Mouse (Mus musculus) testis, adult 2 months (tissue): ENCODE results near the gene Ezh1. TPM values are rescaled to one million over a fixed set of nuclear protein-coding genes. Genes with fewer than 3 reads are reported as not detected.
A peak's percentile ranks its signal among the peaks of the same experiment; 100 is the strongest.

Experiments used
- H3K27ac ChIP-seq: fragments of 200-500 bp; 2 replicates; pipeline ENCODE4 v1.5.1; 2012; ENCODE audit warnings: low read depth, low read length; ENCODE audit not compliant: control insufficient read depth, insufficient read depth
- H3K27me3 ChIP-seq: fragments of 200-500 bp; 2 replicates; pipeline ENCODE4 v1.6.1; 2012; ENCODE audit warnings: mild to moderate bottlenecking, low read length, moderate library complexity; ENCODE audit not compliant: control insufficient read depth, insufficient read depth
- H3K36me3 ChIP-seq: fragments of 200-500 bp; 2 replicates; pipeline ENCODE4 v1.6.1; 2012; ENCODE audit warnings: mild to moderate bottlenecking, low read length; ENCODE audit not compliant: control insufficient read depth, insufficient read depth
- H3K4me1 ChIP-seq: fragments of 200-500 bp; 2 replicates; pipeline ENCODE4 v1.6.1; 2012; ENCODE audit warnings: low read length; ENCODE audit not compliant: control insufficient read depth, insufficient read depth
- H3K4me3 ChIP-seq: fragments of 200-500 bp; 2 replicates; pipeline ENCODE4 v1.5.1; 2012; ENCODE audit warnings: low read depth, mild to moderate bottlenecking, low read length, moderate library complexity, mixed read lengths; ENCODE audit not compliant: control insufficient read depth
- CTCF ChIP-seq: fragments of 200-500 bp; IDR thresholded peaks from 2 replicates; pipeline ENCODE4 v1.5.1; 2012; ENCODE audit warnings: low read depth, mild to moderate bottlenecking, inconsistent platforms, low read length, moderate library complexity; ENCODE audit not compliant: control insufficient read depth, insufficient read depth, insufficient replicate concordance
- POLR2A ChIP-seq: fragments of 200-500 bp; IDR thresholded peaks from 2 replicates; pipeline ENCODE4 v1.6.1; 2012; ENCODE audit warnings: low read depth, mild to moderate bottlenecking, inconsistent platforms, low read length, moderate library complexity; ENCODE audit not compliant: control insufficient read depth
- polyA plus RNA-seq: library from polyadenylated mRNA; depleted of rRNA; stranded (reverse); fragments of >200 nt; gene quantifications from 2 replicates; pipeline ENCODE4 v1.2.3, GENCODE M21; 2012; rRNA removed

Ezh1 gene
- 14.3 and 14.5 TPM in 2 replicates for polyA plus RNA-seq

DNA sequence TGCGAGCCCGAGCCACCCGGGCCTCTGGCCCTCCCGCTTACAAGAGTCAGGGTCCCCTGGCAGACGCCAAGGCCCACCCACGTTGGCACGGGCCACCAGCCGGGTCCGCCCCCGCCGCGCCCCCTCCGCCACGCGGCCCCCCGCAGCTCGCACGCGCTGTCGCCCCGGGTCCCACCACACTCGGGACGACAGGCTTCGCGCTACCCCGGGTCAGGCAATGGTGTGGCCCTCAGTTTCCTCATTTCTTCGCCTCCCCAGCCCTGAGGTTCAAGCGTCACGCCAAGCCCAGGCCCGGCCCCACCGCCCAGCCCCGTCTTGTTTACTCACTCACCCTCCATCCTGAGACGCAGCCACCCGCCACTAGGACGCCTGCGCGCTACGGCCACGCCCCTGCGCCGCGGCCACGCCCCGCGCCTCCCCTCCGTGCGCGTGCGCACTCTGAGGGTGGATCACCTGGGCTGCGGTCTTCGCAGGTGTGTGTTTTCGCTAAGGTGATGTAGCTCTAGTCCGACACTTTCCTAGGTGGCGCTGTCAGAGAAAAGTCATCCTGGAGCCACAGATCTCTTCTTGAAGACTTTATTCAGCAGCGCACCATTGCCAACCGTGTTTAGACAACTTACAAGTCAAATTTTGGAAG is at the start of gene Ezh1:
Gene Ezh1 (minus strand): TSS at position 399 of the 637 bp plus-strand sequence.
- Histone ChIP-seq H3K36me3 (no peaks in the 10 kb centered on the region), H3K4me3 (peak within 1 kb of the TSS; percentile 85), H3K4me1 (peaks cover 13% of the 10 kb centered on the region), H3K27ac (peak within 1 kb of the TSS; percentile 67; the same call in 1 of the 2 replicates), H3K27me3 (no peaks in the 10 kb centered on the region)
- TF ChIP-seq POLR2A (peak; percentile 69), CTCF (0 out of 2 replicates have a peak, but pooled peaks have one; percentile 19)

DNA sequence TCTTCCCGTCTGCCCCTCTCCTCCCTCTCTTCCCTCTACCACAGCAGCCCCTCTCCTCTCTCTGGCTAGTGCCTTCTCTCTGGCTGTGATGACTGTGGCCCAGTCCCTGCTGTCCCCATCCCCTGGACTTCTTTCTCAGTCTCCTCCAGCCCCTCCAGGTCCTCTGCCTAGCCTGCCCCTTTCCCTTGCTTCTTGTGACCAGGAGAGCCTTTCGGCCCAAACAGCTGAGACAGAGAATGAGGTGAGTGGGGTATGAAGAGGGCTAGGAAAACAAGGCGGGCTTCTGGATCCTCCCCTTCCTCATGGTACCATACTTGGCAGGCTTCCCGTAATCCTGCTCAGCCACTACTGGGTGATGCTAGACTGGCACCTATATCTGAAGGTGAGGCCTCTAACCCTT is 49.0 kb upstream of the Ezh1 start:
- Histone ChIP-seq H3K27ac (no peak overlapping the region), H3K36me3 (no peaks in the 10 kb centered on the region), H3K4me1 (peaks cover 11% of the 10 kb centered on the region), H3K27me3 (no peaks in the 10 kb centered on the region), H3K4me3 (no peak overlapping the region)
- no peak for TF ChIP-seq POLR2A
- no peak for TF ChIP-seq CTCF

DNA sequence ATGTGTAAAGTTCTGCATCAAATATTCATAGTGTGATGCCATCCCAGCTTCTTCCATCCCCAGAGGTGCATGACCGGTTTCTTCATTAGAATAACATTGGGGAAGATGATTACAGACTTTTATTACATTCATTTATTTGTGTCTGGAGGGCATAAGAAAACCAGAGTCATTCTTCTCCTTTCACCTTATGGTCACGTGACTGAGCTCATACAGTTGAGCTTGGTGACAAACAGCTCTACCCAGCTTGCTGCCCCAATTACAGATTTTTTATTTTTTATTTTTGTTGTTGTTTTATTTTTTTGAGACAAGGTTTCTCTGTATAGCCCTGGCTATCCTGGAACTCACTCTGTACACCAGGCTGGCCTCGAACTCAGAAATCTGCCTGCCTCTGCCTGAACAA is 46.2 kb upstream of the Ezh1 start:
- no peaks in the 10 kb centered on the region for H3K27me3 ChIP-seq

DNA sequence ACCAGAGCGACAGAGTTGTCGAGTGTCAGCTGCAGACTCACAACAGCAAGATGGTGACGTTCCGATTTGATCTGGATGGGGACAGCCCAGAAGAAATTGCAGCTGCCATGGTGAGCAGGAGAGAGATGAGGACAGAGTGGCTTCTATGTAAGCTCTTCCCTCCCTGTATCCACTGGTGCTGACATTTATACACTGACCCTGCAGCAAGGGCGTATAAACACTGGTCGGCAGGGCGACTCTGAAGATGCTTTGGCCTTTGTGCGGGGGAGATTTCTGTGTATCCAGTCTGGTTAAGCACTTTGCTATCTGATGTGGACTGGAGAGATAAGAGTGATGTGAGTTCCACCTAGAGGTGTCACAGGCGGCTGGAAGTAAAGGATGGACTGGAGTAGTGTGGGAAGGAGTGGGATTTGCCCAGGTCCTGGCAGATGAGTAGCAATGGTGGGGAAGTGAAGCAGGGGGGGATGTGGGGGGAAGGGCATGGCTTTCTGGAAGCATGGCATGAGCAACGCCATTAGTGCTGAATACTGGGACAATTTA is 43.4 kb upstream of the Ezh1 start:
- no peaks in the 10 kb centered on the region for H3K27me3 ChIP-seq
- TF ChIP-seq POLR2A: no peak
- TF ChIP-seq CTCF: no peak

More for the DNA sequence above, 46.2 kb upstream of the Ezh1 start:
- Histone ChIP-seq H3K4me1 (peaks cover 5% of the 10 kb centered on the region), H3K27ac (no peak overlapping the region), H3K36me3 (no peaks in the 10 kb centered on the region), H3K4me3 (no peak overlapping the region)
- no peak for TF ChIP-seq CTCF
- TF ChIP-seq POLR2A: no peak

DNA sequence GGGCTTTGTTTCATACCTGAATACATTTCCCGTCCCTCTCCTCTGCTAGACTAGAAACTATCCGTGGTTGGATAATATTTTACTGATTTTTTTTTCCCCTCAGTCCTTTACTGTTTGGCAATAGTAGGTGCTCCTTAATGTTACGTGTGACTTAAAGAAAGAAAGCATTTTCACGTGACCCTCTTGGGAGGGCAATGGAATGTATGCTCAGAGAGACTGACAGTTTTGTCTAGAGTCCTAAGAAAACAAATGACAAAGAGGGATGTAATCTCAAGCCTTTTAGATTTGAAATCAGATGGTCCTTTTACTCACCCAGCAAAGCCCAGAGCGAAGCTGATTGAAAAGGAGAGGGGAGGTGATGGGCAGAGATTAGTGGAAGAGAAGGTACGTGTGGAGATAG is 39.6 kb upstream of the Ezh1 start:
- TF ChIP-seq POLR2A (no peak), CTCF (no peak)
- H3K4me1 ChIP-seq: peaks cover 24% of the 10 kb centered on the region
- no peak overlapping the region for H3K4me3 ChIP-seq
- H3K27ac ChIP-seq: no peak overlapping the region
- H3K27me3 ChIP-seq: peaks cover 2% of the 10 kb centered on the region; the same call in 1 of the 2 replicates
- H3K36me3 ChIP-seq: no peaks in the 10 kb centered on the region

More for the DNA sequence above, 43.4 kb upstream of the Ezh1 start:
- Histone ChIP-seq H3K36me3 (no peaks in the 10 kb centered on the region), H3K4me3 (no peak overlapping the region), H3K4me1 (peaks cover 6% of the 10 kb centered on the region), H3K27ac (no peak overlapping the region)

DNA sequence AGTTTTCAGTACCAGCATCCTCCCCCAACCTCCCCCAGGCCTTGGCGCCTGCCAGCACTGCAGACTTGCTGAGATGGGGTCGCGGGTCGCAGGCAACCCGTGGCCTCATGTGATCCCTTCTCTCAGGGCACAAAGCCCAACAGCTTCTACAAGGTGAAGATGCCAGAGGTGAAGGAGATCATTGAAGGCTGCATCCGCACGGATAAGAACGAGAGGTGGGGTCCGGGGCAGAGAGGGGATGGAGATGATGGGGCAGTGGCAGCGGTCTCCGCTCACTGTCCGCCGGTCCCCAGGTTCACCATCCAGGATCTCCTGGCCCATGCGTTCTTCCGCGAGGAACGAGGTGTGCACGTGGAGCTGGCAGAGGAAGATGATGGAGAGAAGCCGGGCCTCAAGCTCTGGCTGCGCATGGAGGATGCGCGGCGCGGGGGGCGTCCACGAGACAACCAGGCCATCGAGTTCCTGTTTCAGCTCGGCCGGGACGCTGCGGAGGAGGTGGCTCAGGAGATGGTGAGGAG is 38.8 kb upstream of the Ezh1 start:
- Histone ChIP-seq H3K27ac (no peak overlapping the region), H3K4me1 (peaks cover 30% of the 10 kb centered on the region), H3K36me3 (no peaks in the 10 kb centered on the region), H3K27me3 (peaks cover 2% of the 10 kb centered on the region; the same call in 1 of the 2 replicates), H3K4me3 (peak overlapping the region; percentile 68)
- TF ChIP-seq POLR2A: no peak
- TF ChIP-seq CTCF: no peak

DNA sequence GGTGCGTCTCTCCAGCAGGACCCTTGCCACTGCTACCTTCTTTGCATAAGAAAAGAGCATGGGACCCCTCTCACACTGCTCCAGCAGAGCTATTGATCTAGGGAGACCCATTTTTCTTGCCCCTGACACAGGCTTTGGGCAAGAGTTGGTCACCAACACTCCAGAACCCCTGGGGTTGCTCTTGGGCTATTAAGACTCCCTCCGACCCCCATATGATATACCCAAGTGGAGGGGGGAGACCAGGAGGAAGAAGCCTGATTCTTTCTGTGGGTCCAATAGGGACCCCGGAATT is 37.7 kb upstream of the Ezh1 start:
- Histone ChIP-seq H3K4me3 (no peak overlapping the region), H3K36me3 (no peaks in the 10 kb centered on the region), H3K27ac (0 out of 2 replicates have a peak overlapping the region, but pooled peaks have one; percentile 5), H3K27me3 (peaks cover 2% of the 10 kb centered on the region; the same call in 1 of the 2 replicates), H3K4me1 (peaks cover 35% of the 10 kb centered on the region)
- TF ChIP-seq POLR2A (no peak), CTCF (no peak)
